Mouse (Mus musculus) ES-Bruce4 (cell line): ENCODE data around the gene Cd34. TPM values are rescaled to one million over a fixed set of nuclear protein-coding genes. Genes with fewer than 3 reads are reported as not detected.

ENCODE experiments used
- H3K27ac ChIP-seq: 2 replicates; pipeline ENCODE4 v1.5.1; 2012; ENCODE audit warnings: low read length, inconsistent platforms; ENCODE audit not compliant: insufficient read depth
- H3K27me3 ChIP-seq: 2 replicates; pipeline ENCODE4 v1.6.1; 2012; ENCODE audit warnings: mild to moderate bottlenecking, low read length, inconsistent platforms; ENCODE audit not compliant: control insufficient read depth, poor library complexity, insufficient read depth, severe bottlenecking
- H3K36me3 ChIP-seq: 2 replicates; pipeline ENCODE4 v1.6.1; 2012; ENCODE audit warnings: inconsistent platforms, mild to moderate bottlenecking, low read length, moderate library complexity; ENCODE audit not compliant: control insufficient read depth, poor library complexity, insufficient read depth, severe bottlenecking
- H3K4me1 ChIP-seq: one replicate; pipeline ENCODE4 v1.8.1; 2011; ENCODE audit warnings: low read length; ENCODE audit not compliant: control insufficient read depth, insufficient read depth
- H3K4me3 ChIP-seq: 2 replicates; pipeline ENCODE4 v1.5.1; 2011; ENCODE audit warnings: low read depth, mild to moderate bottlenecking, low read length
- H3K9ac ChIP-seq: 2 replicates; pipeline ENCODE4 v1.6.1; 2012; ENCODE audit warnings: low read depth, mild to moderate bottlenecking, inconsistent platforms; ENCODE audit not compliant: poor library complexity, severe bottlenecking
- H3K9me3 ChIP-seq: replicated peaks from 2 replicates; pipeline ENCODE4 v1.6.1; 2012; ENCODE audit warnings: mild to moderate bottlenecking, low read length, inconsistent platforms; ENCODE audit not compliant: control insufficient read depth, poor library complexity, insufficient read depth, severe bottlenecking
- CTCF ChIP-seq: IDR thresholded peaks from one replicate; pipeline ENCODE4 v1.8.1; 2011; ENCODE audit warnings: low read depth, low read length
- EP300 ChIP-seq: IDR thresholded peaks from 2 replicates; pipeline ENCODE4 v1.6.1; 2011; ENCODE audit warnings: low read depth, low read length; ENCODE audit not compliant: insufficient read depth
- POLR2A ChIP-seq: IDR thresholded peaks from one replicate; pipeline ENCODE4 v1.8.1; 2011; ENCODE audit warnings: low read length; ENCODE audit not compliant: insufficient read depth
- polyA plus RNA-seq: library from polyadenylated mRNA; stranded (reverse); fragments of >200 nt; gene quantifications from 2 replicates; pipeline ENCODE4 v1.2.4, GENCODE M21; 2011; ENCODE audit warnings: low read depth; ENCODE audit not compliant: missing spikeins, insufficient read depth, insufficient read length

Gene Cd34
- polyA plus RNA-seq, 1 experiment = 0.52 TPM

DNA sequence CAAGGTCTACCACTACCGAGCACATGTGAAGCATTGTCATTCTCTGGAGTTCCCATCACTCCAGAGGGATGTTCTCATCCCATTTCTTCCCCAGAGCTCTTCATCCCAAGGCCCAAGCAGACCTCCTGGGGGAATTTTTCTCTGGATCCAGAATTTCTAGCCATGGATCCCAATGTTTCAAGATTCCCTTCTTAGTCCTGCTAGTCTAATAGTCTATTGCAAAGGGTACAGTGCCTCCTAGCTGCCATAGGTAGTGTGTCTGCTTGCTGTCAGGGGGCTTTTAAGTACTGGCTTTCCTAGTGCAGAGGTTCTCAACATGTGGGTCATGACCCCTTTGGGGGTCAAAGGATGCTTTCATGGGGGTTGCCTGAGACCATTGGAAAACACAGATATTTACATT, 14.3 kb downstream of the Cd34 start:
- Histone ChIP-seq H3K4me3 (no peak overlapping the region), H3K9ac (no peak overlapping the region), H3K4me1 (no peaks in the 10 kb centered on the region), H3K27me3 (no peaks in the 10 kb centered on the region), H3K27ac (no peak overlapping the region), H3K36me3 (no peaks in the 10 kb centered on the region), H3K9me3 (no peaks in the 10 kb centered on the region)
- TF ChIP-seq EP300 = no peak
- no peak for TF ChIP-seq POLR2A
- TF ChIP-seq CTCF = no peak

DNA sequence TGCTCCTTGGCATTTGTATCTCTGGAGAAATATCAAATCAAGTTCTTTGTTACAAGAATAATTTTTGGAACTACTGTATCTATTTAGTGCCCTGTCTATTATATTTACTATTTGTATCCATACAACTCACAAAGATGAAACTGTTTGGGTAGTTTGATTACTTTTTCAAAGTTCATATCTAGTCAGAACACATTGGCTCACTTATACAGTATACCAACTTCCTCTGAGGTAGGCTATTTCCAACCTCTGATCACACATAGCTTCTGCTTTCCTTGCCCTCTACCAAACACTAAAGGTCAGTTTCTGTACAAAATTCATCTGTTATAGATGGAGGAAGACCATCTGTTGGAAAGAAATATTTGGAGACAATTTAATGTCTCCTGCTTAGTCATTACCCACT, 16.1 kb downstream of the Cd34 start:
- TF ChIP-seq CTCF = no peak
- TF ChIP-seq EP300 = no peak
- TF ChIP-seq POLR2A = no peak
- no peaks in the 10 kb centered on the region for H3K9me3 ChIP-seq

DNA sequence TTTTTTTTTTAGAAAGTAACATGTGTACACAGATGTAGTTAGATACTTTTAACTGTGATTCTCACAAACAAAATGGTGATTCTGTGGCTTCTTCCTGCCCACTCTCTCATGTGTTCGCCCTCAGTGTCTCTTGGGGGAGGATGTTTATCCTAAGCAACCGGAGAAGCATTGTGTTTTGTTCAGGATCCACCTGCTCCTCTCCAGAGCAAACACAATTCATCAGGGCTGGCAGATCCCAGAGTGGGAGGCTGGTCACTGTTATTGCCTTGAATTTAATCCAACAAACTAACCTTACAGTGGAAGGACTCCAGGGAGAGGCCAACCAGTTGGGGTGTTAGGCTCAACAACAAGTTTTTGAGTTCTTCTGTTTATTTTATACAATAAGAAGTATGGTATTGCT, 17.1 kb downstream of the Cd34 start:
- Histone ChIP-seq H3K4me1 (no peaks in the 10 kb centered on the region), H3K9me3 (no peaks in the 10 kb centered on the region), H3K4me3 (no peak overlapping the region), H3K9ac (no peak overlapping the region), H3K27ac (no peak overlapping the region), H3K36me3 (no peaks in the 10 kb centered on the region), H3K27me3 (no peaks in the 10 kb centered on the region)
- TF ChIP-seq POLR2A = no peak
- no peak for TF ChIP-seq CTCF
- no peak for TF ChIP-seq EP300

More for the DNA sequence above, 16.1 kb downstream of the Cd34 start:
- no peak overlapping the region for H3K9ac ChIP-seq
- H3K36me3 ChIP-seq = no peaks in the 10 kb centered on the region
- no peaks in the 10 kb centered on the region for H3K27me3 ChIP-seq
- no peak overlapping the region for H3K4me3 ChIP-seq
- no peak overlapping the region for H3K27ac ChIP-seq
- no peaks in the 10 kb centered on the region for H3K4me1 ChIP-seq

DNA sequence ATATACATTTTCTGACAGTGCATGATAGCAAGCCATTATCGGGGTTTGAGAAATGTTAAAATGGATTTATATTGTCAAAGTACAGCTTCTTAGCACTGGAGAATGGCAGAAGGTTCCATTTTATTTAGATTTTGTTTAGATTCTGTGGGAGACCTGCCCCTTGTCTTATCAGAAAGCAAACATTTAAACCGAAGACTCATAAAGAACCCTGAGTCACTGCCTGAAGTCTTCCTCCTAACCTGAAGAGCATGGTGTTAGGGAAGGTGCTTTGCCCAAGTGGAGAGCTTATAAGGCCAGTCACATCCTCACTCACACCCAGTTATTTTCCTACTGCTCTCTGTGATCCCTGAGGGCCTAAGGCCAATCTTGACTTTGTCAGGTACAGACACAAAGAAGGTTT, 18.4 kb downstream of the Cd34 start:
- Histone ChIP-seq H3K27me3 (no peaks in the 10 kb centered on the region), H3K9me3 (no peaks in the 10 kb centered on the region), H3K36me3 (no peaks in the 10 kb centered on the region), H3K9ac (no peak overlapping the region), H3K4me1 (no peaks in the 10 kb centered on the region), H3K4me3 (no peak overlapping the region), H3K27ac (no peak overlapping the region)
- TF ChIP-seq EP300 (no peak), POLR2A (no peak), CTCF (no peak)

DNA sequence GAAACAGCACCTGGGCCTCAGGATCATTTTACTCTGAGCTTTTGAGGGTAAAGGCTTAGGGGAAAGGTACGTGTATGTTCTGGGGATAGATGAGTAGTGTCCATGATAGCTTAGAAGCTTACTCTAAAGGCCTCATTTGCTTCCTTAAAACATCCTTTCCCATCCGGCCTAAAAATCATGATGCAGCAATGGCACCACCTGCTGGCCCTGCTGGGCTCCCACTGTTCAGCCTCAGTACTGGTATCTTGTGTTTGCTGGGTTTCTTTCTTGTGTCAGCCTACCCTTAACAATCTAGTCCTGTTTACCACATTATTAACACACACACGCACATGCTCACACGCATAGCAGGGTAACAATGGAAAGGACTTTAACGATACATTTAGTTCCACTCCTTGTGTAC, 23.6 kb downstream of the Cd34 start:
- Histone ChIP-seq H3K9ac (no peak overlapping the region), H3K36me3 (no peaks in the 10 kb centered on the region), H3K9me3 (no peaks in the 10 kb centered on the region), H3K27me3 (no peaks in the 10 kb centered on the region), H3K4me3 (no peak overlapping the region), H3K4me1 (no peaks in the 10 kb centered on the region), H3K27ac (no peak overlapping the region)
- TF ChIP-seq EP300 = no peak
- TF ChIP-seq CTCF = peak; percentile 80

DNA sequence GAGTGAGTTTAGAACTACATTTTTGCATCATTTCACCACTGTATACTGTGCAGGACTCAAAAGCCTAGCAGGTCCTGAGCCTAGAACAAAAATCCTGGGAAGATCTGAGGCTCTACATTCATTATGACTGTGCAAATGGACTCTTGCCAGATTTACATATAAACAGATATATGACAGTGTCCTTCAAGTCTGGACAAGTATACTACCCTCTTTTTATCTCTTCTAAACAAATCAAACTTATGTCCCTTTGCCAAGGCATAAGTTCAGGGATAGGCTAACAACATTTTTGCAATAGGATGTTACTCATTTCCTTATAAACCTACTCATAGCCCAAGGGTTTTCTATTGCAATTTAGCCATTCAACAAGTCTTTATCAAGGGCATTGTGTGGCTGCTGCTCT, 24.1 kb downstream of the Cd34 start:
- H3K9ac ChIP-seq = no peak overlapping the region
- H3K27me3 ChIP-seq = no peaks in the 10 kb centered on the region
- no peak overlapping the region for H3K27ac ChIP-seq
- H3K4me1 ChIP-seq = no peaks in the 10 kb centered on the region
- no peak for TF ChIP-seq CTCF
- TF ChIP-seq POLR2A = no peak
- no peak for TF ChIP-seq EP300
- no peak overlapping the region for H3K4me3 ChIP-seq
- H3K9me3 ChIP-seq = no peaks in the 10 kb centered on the region
- no peaks in the 10 kb centered on the region for H3K36me3 ChIP-seq
